Mouse (Mus musculus) cerebellum, postnatal 36 days (tissue): ENCODE data around the gene Gm11938.

Experiments used
- DNase-seq, 2 experiments: peaks; one replicate each; pipeline ENCODE4 v3.0.0; 2021 to 2022; ENCODE audit warnings: mixed read lengths in 2 of 2

The Gm11938 gene

GRCm38 (mm10) chr11:99566530-99566929 is 36.6 kb downstream of the Gm11938 start, which contains the start of gene Krtap3-1:
Krtap3-1 (minus strand) TSS chr11:99566630.
- no peak for DNase-seq

GRCm38 (mm10) chr11:99562580-99562979 is 40.5 kb downstream of the Gm11938 start:
- DNase-seq, result no peak

- no peak for DNase-seq
These were observed 43.7 kb downstream of the Gm11938 start, which contains the start of gene Gm11939 for GRCm38 (mm10) chr11:99559366-99559765. Gm11939 (minus strand) TSS chr11:99559466.

DNA sequence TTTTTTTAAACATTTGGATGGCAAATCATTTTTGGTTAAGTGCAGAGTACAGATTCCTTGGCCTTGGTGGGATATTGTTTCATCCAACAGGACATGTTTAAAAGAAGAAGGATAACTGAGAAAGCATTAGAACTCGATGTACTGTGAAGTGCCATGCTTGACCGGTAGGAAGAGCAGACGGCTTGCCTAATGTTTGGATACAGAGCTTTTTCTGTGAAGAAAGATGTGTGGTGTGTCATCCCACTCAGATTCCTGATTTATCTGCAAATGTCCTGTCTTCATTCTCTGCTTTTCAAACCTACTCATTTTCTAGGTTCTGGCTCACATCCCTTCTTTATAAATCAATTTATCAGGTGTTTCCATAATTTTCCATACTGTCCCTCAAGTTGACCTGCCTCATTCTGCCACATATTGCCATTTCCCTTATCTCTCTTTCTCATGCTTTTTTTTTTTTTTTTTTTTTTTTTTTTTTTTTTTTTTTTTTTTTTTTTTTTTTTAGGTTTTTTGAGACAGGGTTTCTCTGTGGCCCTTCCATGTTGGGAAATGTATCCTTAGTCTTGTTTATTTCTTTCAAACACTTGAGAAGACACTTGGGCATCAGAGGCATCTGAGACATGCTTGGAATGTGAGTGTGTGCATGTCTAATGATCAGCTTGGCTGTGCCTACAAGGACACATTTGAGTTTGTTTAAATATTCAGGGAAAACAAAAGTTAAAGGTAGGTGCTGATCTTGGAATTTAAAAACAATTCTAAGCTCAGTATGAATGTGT is 44.9 kb downstream of the Gm11938 start:
- no peak for DNase-seq

GRCm38 (mm10) chr11:99556753-99557152 is 46.4 kb downstream of the Gm11938 start, which contains the start of gene Krtap3-2:
Krtap3-2 (minus strand) TSS chr11:99556853.
- DNase-seq, result no peak

DNA sequence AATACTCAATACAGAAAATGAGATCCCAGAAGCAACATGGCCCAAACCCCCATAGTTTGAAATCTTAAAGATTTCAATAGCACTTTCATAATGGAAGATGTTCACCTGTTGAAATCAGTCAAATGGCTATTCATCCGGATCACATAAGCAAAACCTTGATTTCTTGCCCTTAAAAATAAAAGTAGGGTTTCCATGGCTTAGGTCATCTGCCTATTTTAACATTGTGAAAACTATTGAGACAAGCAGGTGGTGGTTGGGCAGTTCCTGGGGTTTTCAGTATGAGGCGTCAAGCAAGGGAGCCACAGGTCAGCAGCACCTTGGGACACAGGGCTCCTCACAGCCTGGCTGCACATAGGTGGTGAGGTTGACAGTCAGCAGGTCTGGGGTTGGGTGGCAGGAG is 46.9 kb downstream of the Gm11938 start:
- DNase-seq, result no peak
